Mouse (Mus musculus) erythroblast, embryonic 14.5 days (primary cell): ENCODE data around the gene 2810004N23Rik.

ENCODE experiments used
- GATA1 ChIP-seq: IDR thresholded peaks from 2 replicates; pipeline ENCODE4 v1.6.1; 2012; ENCODE audit warnings: low read length, inconsistent platforms, mixed read lengths
- TAL1 ChIP-seq: IDR thresholded peaks from 3 replicates; pipeline ENCODE4 v1.6.1; 2012; ENCODE audit warnings: low read length, inconsistent platforms, mixed read lengths

DNA sequence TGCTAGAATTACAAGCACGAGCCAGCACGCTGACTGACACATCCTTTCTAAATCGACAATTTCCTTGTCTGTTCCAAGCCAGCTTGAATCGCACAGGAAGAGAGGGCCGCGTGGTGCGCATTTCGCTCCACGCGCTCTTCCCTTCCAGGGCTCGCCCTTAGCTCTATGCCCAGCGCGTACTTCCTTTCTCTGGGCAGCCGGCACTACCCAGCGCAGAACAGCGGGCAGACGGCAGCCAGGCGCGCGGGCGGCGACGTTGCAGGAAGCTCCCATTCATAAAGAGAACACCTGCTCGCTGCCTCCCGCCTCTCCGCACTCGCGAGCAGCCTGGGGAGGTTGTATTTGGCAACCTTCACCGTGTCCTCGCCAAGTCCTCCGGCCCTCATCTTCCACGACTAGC lies 70.7 kb downstream of the 2810004N23Rik start:
- no peak for TF ChIP-seq GATA1
- TF ChIP-seq TAL1 = no peak
